Mouse (Mus musculus): ENCODE results near the gene Olfr1250.

DNA sequence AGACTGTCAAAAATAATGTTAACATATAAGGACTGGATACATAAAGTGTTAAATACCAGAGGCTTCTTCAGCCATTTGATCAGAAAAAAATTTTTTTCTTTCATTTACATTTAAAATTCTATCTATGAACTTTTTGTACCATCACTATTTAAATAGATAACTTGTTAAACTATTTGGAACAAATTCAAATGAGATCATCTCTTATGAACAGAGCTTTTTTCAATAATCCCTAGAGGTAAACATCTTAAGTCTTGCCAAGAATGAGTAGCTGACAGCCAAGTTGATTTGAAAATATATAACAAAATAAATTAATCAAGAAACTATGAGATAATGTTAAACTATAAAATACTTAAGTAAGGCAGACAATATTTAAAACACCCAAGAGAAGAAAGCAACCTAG, 10.6 kb upstream of the Olfr1250 start, which contains the start of gene Olfr1251:
- TF ChIP-seq CTCF (IDR thresholded peaks at IDR 0.05; ENCODE audit: control insufficient read depth, insufficient read depth, low read length) (no peak), POLR2A (IDR thresholded peaks at IDR 0.05; ENCODE audit: borderline replicate concordance, control insufficient read depth, low read depth, low read length) (no peak)
